Mouse (Mus musculus) erythroblast, adult 5-6 weeks (primary cell): ENCODE results near the gene Itm2c. TPM values are rescaled to one million over a fixed set of nuclear protein-coding genes. Genes with fewer than 3 reads are reported as not detected.

Experiments used
- ATAC-seq: replicated peaks from 2 replicates; pipeline ENCODE4 v1.8.0; 2016; ENCODE audit warnings: moderate number of reproducible peaks, mild to moderate bottlenecking, moderate TSS enrichment, inconsistent platforms; ENCODE audit not compliant: poor library complexity, low FRiP score, severe bottlenecking
- total RNA-seq, 2 experiments: library from RNA; stranded (forward) in 1 of 2; stranded (reverse) in 1 of 2; fragments of 150-400 nt in 1 of 2; fragments of 200-764, 138-1000 nt in 1 of 2; gene quantifications; 2 replicates each; pipeline versions ENCODE4 v1.2.3 to v1.2.4; 2015 to 2017; ENCODE audit warnings: low replicate concordance in 2 of 2

Itm2c gene
- total RNA-seq, 2 experiments from 2014 or later: 4.8 to 15.6 TPM

GRCm38 (mm10) chr1:85928688-85929065 is 34.6 kb downstream of the Itm2c start:
- no peak for ATAC-seq

GRCm38 (mm10) chr1:85929406-85929805 is 35.3 kb downstream of the Itm2c start:
- ATAC-seq: no peak

GRCm38 (mm10) chr1:85931170-85931569 is 37.1 kb downstream of the Itm2c start:
- no peak for ATAC-seq

GRCm38 (mm10) chr1:85933226-85933625 is 39.1 kb downstream of the Itm2c start:
- no peak for ATAC-seq

GRCm38 (mm10) chr1:85933631-85934465 is 39.8 kb downstream of the Itm2c start:
- no peak for ATAC-seq

- ATAC-seq: no peak
These were observed 40.5 kb downstream of the Itm2c start for GRCm38 (mm10) chr1:85934560-85934959.

GRCm38 (mm10) chr1:85935148-85935852 is 41.2 kb downstream of the Itm2c start:
- no peak for ATAC-seq

GRCm38 (mm10) chr1:85936265-85936664 is 42.2 kb downstream of the Itm2c start:
- no peak for ATAC-seq

GRCm38 (mm10) chr1:85937323-85937722 is 43.2 kb downstream of the Itm2c start:
- no peak for ATAC-seq

GRCm38 (mm10) chr1:85942318-85942717 is 48.2 kb downstream of the Itm2c start:
- ATAC-seq: no peak

GRCm38 (mm10) chr1:85949085-85949684 is 55.1 kb downstream of the Itm2c start:
- no peak for ATAC-seq

GRCm38 (mm10) chr1:85955150-85955549 is 61.1 kb downstream of the Itm2c start:
- ATAC-seq: no peak

GRCm38 (mm10) chr1:85957290-85957689 is 63.2 kb downstream of the Itm2c start:
- ATAC-seq: no peak

GRCm38 (mm10) chr1:85957942-85958619 is 64.0 kb downstream of the Itm2c start:
- no peak for ATAC-seq

Other genes with a start within 250 kb of the Itm2c start
- gene Sp100, start 244.3 kb upstream of the Itm2c start, total RNA-seq (2015; ENCODE audit: low replicate concordance): 193 and 229 TPM in 2 replicates
- gene Sp100, start 244.3 kb upstream of the Itm2c start, total RNA-seq (2017; ENCODE audit: low replicate concordance): 195 and 223 TPM in 2 replicates
- gene A630001G21Rik, start 115.6 kb upstream of the Itm2c start, total RNA-seq (2015; ENCODE audit: low replicate concordance): 11.0 and 14.2 TPM in 2 replicates
- gene A630001G21Rik, start 115.6 kb upstream of the Itm2c start, total RNA-seq (2017; ENCODE audit: low replicate concordance): 13.9 and 28.5 TPM in 2 replicates
- 24.6 and 26.3 TPM in 2 replicates for gene Cab39, start 100.8 kb upstream of the Itm2c start, total RNA-seq (2015; ENCODE audit: low replicate concordance)
- 36.0 and 48.6 TPM in 2 replicates for gene Cab39, start 100.8 kb upstream of the Itm2c start, total RNA-seq (2017; ENCODE audit: low replicate concordance)
- gene 4933407L21Rik, start 34.2 kb downstream of the Itm2c start, total RNA-seq (2015; ENCODE audit: low replicate concordance): not detected in 2 replicates
- gene 4933407L21Rik, start 34.2 kb downstream of the Itm2c start, total RNA-seq (2017; ENCODE audit: low replicate concordance): not detected in 2 replicates
- not detected in 2 replicates for gene Gpr55, start 66.7 kb downstream of the Itm2c start, total RNA-seq (2015; ENCODE audit: low replicate concordance)
- 0.34 TPM in 1 of 2 replicates, not detected in the other for gene Gpr55, start 66.7 kb downstream of the Itm2c start, total RNA-seq (2017; ENCODE audit: low replicate concordance)
- not detected in 2 replicates for gene Spata3, start 122.5 kb downstream of the Itm2c start, total RNA-seq (2015; ENCODE audit: low replicate concordance)
- not detected in 2 replicates for gene Spata3, start 122.5 kb downstream of the Itm2c start, total RNA-seq (2017; ENCODE audit: low replicate concordance)
- not detected in 2 replicates for gene 2810459M11Rik, start 151.6 kb downstream of the Itm2c start, total RNA-seq (2015; ENCODE audit: low replicate concordance)
- gene 2810459M11Rik, start 151.6 kb downstream of the Itm2c start, total RNA-seq (2017; ENCODE audit: low replicate concordance): not detected in 2 replicates
- gene Psmd1, start 170.1 kb downstream of the Itm2c start, total RNA-seq (2015; ENCODE audit: low replicate concordance): 35.3 and 52.3 TPM in 2 replicates
- 67.7 and 69.2 TPM in 2 replicates for gene Psmd1, start 170.1 kb downstream of the Itm2c start, total RNA-seq (2017; ENCODE audit: low replicate concordance)
- not detected in 2 replicates for gene Htr2b, start 217.7 kb downstream of the Itm2c start, total RNA-seq (2015; ENCODE audit: low replicate concordance)
- 0.42 TPM in 1 of 2 replicates, not detected in the other for gene Htr2b, start 217.7 kb downstream of the Itm2c start, total RNA-seq (2017; ENCODE audit: low replicate concordance)
- 1.5 and 9.6 TPM in 2 replicates for gene Gm21972, start 239.4 kb downstream of the Itm2c start, total RNA-seq (2015; ENCODE audit: low replicate concordance)
- gene Gm21972, start 239.4 kb downstream of the Itm2c start, total RNA-seq (2017; ENCODE audit: low replicate concordance): 3.2 and 15.2 TPM in 2 replicates